Mouse (Mus musculus) bone marrow macrophage, adult 2 months (primary cell): Measurements from ENCODE around the gene Plagl1.

Source experiments
- CTCF ChIP-seq: IDR thresholded peaks from 2 replicates; pipeline ENCODE4 v1.5.1; 2012; ENCODE audit warnings: low read depth, mild to moderate bottlenecking, low read length, moderate library complexity
- POLR2A ChIP-seq: IDR thresholded peaks from 2 replicates; pipeline ENCODE4 v1.6.1; 2012; ENCODE audit warnings: mild to moderate bottlenecking, low read depth, low read length, borderline replicate concordance

DNA sequence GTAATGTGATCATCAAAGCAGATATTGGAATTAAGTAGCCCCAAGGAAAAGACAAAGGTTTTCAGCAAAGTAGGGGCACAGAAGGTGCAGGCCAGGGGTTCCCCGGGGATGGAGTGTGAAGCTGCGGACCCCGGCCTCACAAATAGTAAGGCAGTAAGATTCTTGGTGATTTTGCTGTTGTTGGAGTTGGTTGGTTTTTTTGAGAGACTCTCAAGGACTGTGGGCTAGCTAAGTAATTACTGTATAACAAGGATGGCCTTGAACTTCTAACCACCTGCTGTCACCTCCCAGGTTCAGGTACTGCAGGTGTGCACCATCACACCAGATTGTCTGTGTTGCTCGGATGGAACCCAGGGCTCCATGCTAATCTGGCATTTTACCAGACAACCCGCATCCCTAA lies 30.9 kb upstream of the Plagl1 start:
- TF ChIP-seq CTCF (no peak), POLR2A (no peak)
